Mouse (Mus musculus) spleen, adult 2 months (tissue): ENCODE measurements around the gene Snx12.

Experiments used
- CTCF ChIP-seq: fragments of 200-500 bp; IDR thresholded peaks from 2 replicates; pipeline ENCODE4 v1.5.1; 2011; ENCODE audit warnings: mild to moderate bottlenecking, inconsistent platforms; ENCODE audit not compliant: insufficient read depth, insufficient read length, insufficient replicate concordance; ENCODE audit errors: extremely low read depth
- POLR2A ChIP-seq: fragments of 200-500 bp; IDR thresholded peaks from 2 replicates; pipeline ENCODE4 v1.6.1; 2011; ENCODE audit warnings: low read depth, low read length, inconsistent platforms

DNA sequence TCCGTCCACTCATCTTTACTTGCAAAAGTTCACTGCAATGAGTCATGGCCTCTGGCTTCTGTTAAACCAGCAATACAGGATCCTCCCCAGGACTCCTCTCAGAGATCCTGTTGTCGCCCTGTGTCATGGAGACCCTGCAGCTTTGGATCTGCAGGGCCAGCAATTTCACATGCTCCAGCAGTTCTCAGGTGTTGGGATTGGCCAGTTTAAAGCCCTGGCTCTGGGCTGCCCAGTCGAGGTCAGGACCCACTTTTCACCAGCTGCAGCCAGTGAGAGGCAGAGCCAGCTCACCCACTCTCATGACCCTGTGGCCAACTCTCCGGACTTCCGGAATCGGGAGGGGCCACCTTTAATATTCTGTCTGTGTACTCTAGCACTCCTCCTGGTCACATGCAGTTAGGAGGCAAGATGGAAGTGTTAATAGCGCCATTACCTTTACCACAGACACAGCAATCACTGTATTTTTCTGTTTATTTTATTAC lies 95.8 kb downstream of the Snx12 start:
- TF ChIP-seq POLR2A, result no peak
- no peak for TF ChIP-seq CTCF
